Mouse (Mus musculus) hindbrain, embryonic 11.5 days (tissue): Measurements from ENCODE around the gene Stx1b. TPM values are rescaled to one million over a fixed set of nuclear protein-coding genes. Genes with fewer than 3 reads are reported as not detected.
"Not testable (repeated sequence)": the region's sequence is repeated elsewhere in the genome, so short reads cannot be mapped to it uniquely, and the experiment has no call there.

Source experiments
- ATAC-seq: fragments of 200-750 bp; cut with Nextera tagmentation; 2 replicates; pipeline ENCODE4 v1.8.0; 2017; ENCODE audit warnings: mild to moderate bottlenecking, moderate TSS enrichment, moderate library complexity; ENCODE audit not compliant: low FRiP score
- DNase-seq: peaks from one replicate; pipeline ENCODE4 v3.0.0-alpha.2; 2015; ENCODE audit warnings: low spot score
- H3K27ac ChIP-seq: fragments of 300-500 bp; sonication (generic); 2 replicates; pipeline ENCODE4 v1.5.1; 2014; ENCODE audit warnings: mild to moderate bottlenecking, low read depth, low read length
- H3K27me3 ChIP-seq: fragments of 300-500 bp; sonication (generic); 2 replicates; pipeline ENCODE4 v1.6.1; 2014; ENCODE audit warnings: mild to moderate bottlenecking, low read length, moderate library complexity, mixed read lengths; ENCODE audit not compliant: control insufficient read depth, insufficient read depth
- H3K36me3 ChIP-seq: fragments of 300-500 bp; sonication (generic); 2 replicates; pipeline ENCODE4 v1.6.1; 2014; ENCODE audit warnings: mild to moderate bottlenecking, low read length, moderate library complexity, mixed read lengths; ENCODE audit not compliant: control insufficient read depth, insufficient read depth
- H3K4me1 ChIP-seq: fragments of 300-500 bp; sonication (generic); replicated peaks from 2 replicates; pipeline ENCODE4 v1.6.1; 2014; ENCODE audit warnings: low read length, mixed read lengths; ENCODE audit not compliant: control insufficient read depth, insufficient read depth
- H3K4me2 ChIP-seq: fragments of 300-500 bp; sonication (generic); replicated peaks from 2 replicates; pipeline ENCODE4 v1.6.1; 2014; ENCODE audit warnings: mild to moderate bottlenecking, low read depth, low read length
- H3K4me3 ChIP-seq: fragments of 300-500 bp; sonication (generic); 2 replicates; pipeline ENCODE4 v1.5.1; 2014; ENCODE audit warnings: low read depth, low read length
- H3K9ac ChIP-seq: fragments of 300-500 bp; sonication (generic); 2 replicates; pipeline ENCODE4 v1.6.1; 2014; ENCODE audit warnings: low read depth, low read length
- H3K9me3 ChIP-seq: fragments of 300-500 bp; sonication (generic); 2 replicates; pipeline ENCODE4 v1.6.1; 2016; ENCODE audit warnings: low read length; ENCODE audit not compliant: control insufficient read depth
- WGBS: fragments of 180-500 bp; shearing (Covaris S2); extraction: QIAGEN DNeasy Blood & Tissue Kit; methylation state at CpG from one replicate; pipeline ENCODE4 v1.1.7; 2014; 5-methylcytosine and 5-hydroxymethylcytosine counted together
- polyA plus RNA-seq: library from polyadenylated mRNA; unstranded; fragments of >200 nt; fragmentation: Nextera tagmentation; extraction: Ambion mirVana; gene quantifications from 2 replicates; pipeline ENCODE4 v1.2.1, GENCODE M21; 2014

Stx1b gene
- polyA plus RNA-seq, 1 experiment from 2014 or later, result 10.1 TPM

- Histone ChIP-seq H3K27me3 (no peaks in the 10 kb centered on the region), H3K9ac (peak overlapping the region; percentile 57), H3K4me1 (no peaks in the 10 kb centered on the region; the same call in 1 of the 2 replicates), H3K36me3 (no peaks in the 10 kb centered on the region; the same call in 1 of the 2 replicates), H3K27ac (0 out of 2 replicates have a peak overlapping the region, but pooled peaks have one; percentile 7), H3K4me3 (peak overlapping the region; percentile 64), H3K4me2 (peak overlapping the region; percentile 99), H3K9me3 (no peaks in the 10 kb centered on the region)
- DNase-seq (peak; percentile 80), ATAC-seq (peak; percentile 69)
- WGBS, result under 1% methylated on average over 40 of the region's 40 CpGs
These were observed 17.8 kb upstream of the Stx1b start for GRCm38 (mm10) chr7:127842001-127842718.

- H3K4me1 ChIP-seq, result no peaks in the 10 kb centered on the region; the same call in 1 of the 2 replicates
- peak; percentile 93 for DNase-seq
- no peaks in the 10 kb centered on the region for H3K9me3 ChIP-seq
- H3K36me3 ChIP-seq, result no peaks in the 10 kb centered on the region; the same call in 1 of the 2 replicates
- H3K27me3 ChIP-seq, result no peaks in the 10 kb centered on the region
- peak overlapping the region; percentile 57 for H3K9ac ChIP-seq
- ATAC-seq, result peak; percentile 92
- H3K27ac ChIP-seq, result peak overlapping the region; percentile 77
- under 1% methylated on average over 46 of the region's 46 CpGs for WGBS
- peak overlapping the region; percentile 64 for H3K4me3 ChIP-seq
- H3K4me2 ChIP-seq, result peak overlapping the region; percentile 99
These were observed 17.1 kb upstream of the Stx1b start for GRCm38 (mm10) chr7:127841340-127842000.

GRCm38 (mm10) chr7:127840886-127841285 lies 16.5 kb upstream of the Stx1b start:
- H3K27ac ChIP-seq, result peak overlapping the region; percentile 77
- 4% methylated on average over 15 of the region's 15 CpGs for WGBS
- no peaks in the 10 kb centered on the region; the same call in 1 of the 2 replicates for H3K4me1 ChIP-seq
- H3K9ac ChIP-seq, result peak overlapping the region; percentile 57
- no peaks in the 10 kb centered on the region; the same call in 1 of the 2 replicates for H3K36me3 ChIP-seq
- no peaks in the 10 kb centered on the region for H3K9me3 ChIP-seq
- peak; percentile 23; the same call in 1 of the 2 replicates for ATAC-seq
- H3K27me3 ChIP-seq, result no peaks in the 10 kb centered on the region
- H3K4me2 ChIP-seq, result peak overlapping the region; percentile 99
- H3K4me3 ChIP-seq, result peak overlapping the region; percentile 64
- DNase-seq, result peak; percentile 9

GRCm38 (mm10) chr7:127840031-127840430 lies 15.7 kb upstream of the Stx1b start:
- not testable (repeated sequence) for H3K4me3 ChIP-seq, H3K4me1 ChIP-seq, ATAC-seq, H3K27me3 ChIP-seq, H3K27ac ChIP-seq, H3K4me2 ChIP-seq, H3K9me3 ChIP-seq, H3K9ac ChIP-seq, DNase-seq, H3K36me3 ChIP-seq
- 87% methylated on average over 2 of the region's 2 CpGs for WGBS

GRCm38 (mm10) chr7:127837878-127838277 lies 13.5 kb upstream of the Stx1b start:
- H3K4me1 ChIP-seq, H3K27me3 ChIP-seq, H3K27ac ChIP-seq, H3K9ac ChIP-seq, H3K4me3 ChIP-seq, ATAC-seq, DNase-seq, H3K9me3 ChIP-seq, H3K4me2 ChIP-seq, H3K36me3 ChIP-seq: not testable (repeated sequence)
- 82% methylated on average over 4 of the region's 4 CpGs for WGBS

- DNase-seq, result no peak
- H3K4me2 ChIP-seq, result no peak overlapping the region
- no peak overlapping the region for H3K27ac ChIP-seq
- no peak overlapping the region for H3K4me3 ChIP-seq
- no peaks in the 10 kb centered on the region for H3K36me3 ChIP-seq
- no peaks in the 10 kb centered on the region for H3K27me3 ChIP-seq
- ATAC-seq, result no peak
- no peak overlapping the region for H3K9ac ChIP-seq
- WGBS, result 91% methylated on average over 5 of the region's 5 CpGs
- no peaks in the 10 kb centered on the region for H3K9me3 ChIP-seq
- no peaks in the 10 kb centered on the region; the same call in 1 of the 2 replicates for H3K4me1 ChIP-seq
These were observed 13.1 kb upstream of the Stx1b start for GRCm38 (mm10) chr7:127837473-127837872.

- no peaks in the 10 kb centered on the region for H3K4me1 ChIP-seq
These were observed 11.2 kb upstream of the Stx1b start for GRCm38 (mm10) chr7:127835550-127835949.

GRCm38 (mm10) chr7:127823236-127824171 lies 845 bp downstream of the Stx1b start:
- Histone ChIP-seq H3K36me3 (no peaks in the 10 kb centered on the region), H3K9me3 (no peaks in the 10 kb centered on the region), H3K27ac (peak overlapping the region; percentile 77; the same call in 1 of the 2 replicates), H3K4me1 (no peaks in the 10 kb centered on the region), H3K4me3 (peak overlapping the region; percentile 64), H3K27me3 (no peaks in the 10 kb centered on the region), H3K9ac (peak overlapping the region; percentile 78), H3K4me2 (peak overlapping the region; percentile 72)
- WGBS, result 68% methylated on average over 11 of the region's 11 CpGs
- ATAC-seq (peak; percentile 53), DNase-seq (no peak)

More at GRCm38 (mm10) chr7:127835550-127835949, 11.2 kb upstream of the Stx1b start:
- no peak for DNase-seq
- Histone ChIP-seq H3K4me3 (no peak overlapping the region), H3K27me3 (no peaks in the 10 kb centered on the region), H3K9me3 (no peaks in the 10 kb centered on the region), H3K27ac (no peak overlapping the region), H3K9ac (no peak overlapping the region), H3K36me3 (no peaks in the 10 kb centered on the region), H3K4me2 (no peak overlapping the region)
- no peak for ATAC-seq
- WGBS, result 84% methylated on average over 2 of the region's 2 CpGs
